Mouse (Mus musculus): ENCODE measurements around the gene Pgbd5.

- TF ChIP-seq CTCF (IDR thresholded peaks at IDR 0.05; ENCODE audit: extremely low read depth, insufficient read depth, insufficient read length, insufficient replicate concordance) = no peak
- TF ChIP-seq POLR2A (IDR thresholded peaks at IDR 0.05; ENCODE audit: low read depth, low read length) = no peak
Observed at GRCm38 (mm10) chr8:124319316-124319652, 120.2 kb downstream of the Pgbd5 start.

Measured in spleen, adult 2 months (tissue).